Mouse (Mus musculus): ENCODE measurements at regions not wholly inside any gene's neighbourhood (a gene's known extent, or its start where the extent isn't known, plus 50 kb on each side); places are given as distances from the start of the nearest gene placed in this dataset.

GRCm38 (mm10) chr7:35958052-35958451 is 155.2 kb upstream of the Zfp507 start:
- TF ChIP-seq CTCF (IDR thresholded peaks at IDR 0.05; ENCODE audit: control insufficient read depth, insufficient read depth, insufficient read length) = no peak
- TF ChIP-seq CEBPB (IDR thresholded peaks at IDR 0.05; ENCODE audit: low read depth) = no peak
- no peak for TF ChIP-seq MYOG (IDR thresholded peaks at IDR 0.05; ENCODE audit: control insufficient read depth, extremely low read depth, insufficient read length)
